In the genomic region with DNA sequence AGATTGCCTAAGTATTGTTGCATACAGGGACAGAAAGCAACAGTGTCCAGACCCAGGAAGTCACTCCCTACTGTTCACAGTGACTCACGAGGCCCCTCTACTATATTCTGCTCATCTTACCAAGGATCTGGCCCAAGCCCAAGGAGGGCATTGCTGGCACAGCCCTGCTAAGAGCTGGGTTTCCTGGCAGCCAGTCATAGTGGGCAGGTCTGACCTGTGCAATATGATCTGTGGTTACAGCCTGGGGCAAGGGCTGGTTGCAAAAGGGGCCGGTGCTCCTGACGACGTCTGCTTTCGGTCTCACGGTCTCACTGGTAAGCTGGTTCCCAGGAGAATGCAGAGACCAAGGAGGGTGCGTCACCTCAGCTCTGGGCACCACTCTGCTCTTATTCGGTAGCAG, we compare ENCODE assay signal across 9 mouse cellular contexts. TPM values are rescaled to one million over a fixed set of nuclear protein-coding genes. Genes with fewer than 3 reads are reported as not detected.
DNase-seq lines count a peak whose midpoint lies in the region; ATAC-seq and TF ChIP-seq lines count a peak whose summit lies in the region.
"Had no signal": no experiment of that assay in that cellular context is flagged by ENCODE, and none has a peak within 500 bp of the region (broad histone marks: within the 10 kb centered on the region; RNA-seq: fewer than 3 reads in every experiment).

No protein-coding gene starts in this region.

- TF ChIP-seq CTCF in brain, embryonic 14.5 days (IDR thresholded peaks at IDR 0.05; ENCODE audit: borderline replicate concordance, extremely low read depth, insufficient read depth, insufficient read length): no peak
- no peak for TF ChIP-seq CTCF in liver, postnatal 0 days (IDR thresholded peaks at IDR 0.05; ENCODE audit: low read depth)

- ATAC-seq in liver, postnatal 0 days: peak; percentile 57; the same call in 1 of the 2 replicates
- ATAC-seq in stomach, embryonic 16.5 days (ENCODE audit: insufficient read depth, low FRiP score): peak; percentile 88

- H3K36me3 ChIP-seq in liver, postnatal 0 days (replicated peaks; ENCODE audit: insufficient read depth, low read length): no peaks in the 10 kb centered on the region
- H3K36me3 ChIP-seq in stomach, embryonic 16.5 days (ENCODE audit: control insufficient read depth, insufficient read depth, low read length): no peaks in the 10 kb centered on the region
- H3K36me3 ChIP-seq: midbrain, embryonic 12.5 days had no signal

- TF ChIP-seq EP300 in liver, postnatal 0 days (IDR thresholded peaks at IDR 0.05; ENCODE audit: low read depth): no peak

- H3K4me3 ChIP-seq in liver, postnatal 0 days (ENCODE audit: low read depth, low read length): no peak overlapping the region
- H3K4me3 ChIP-seq in stomach, embryonic 16.5 days (replicated peaks; ENCODE audit: low read length): no peak overlapping the region
- H3K4me3 ChIP-seq: midbrain, embryonic 12.5 days had no signal

- no peak overlapping the region for H3K9ac ChIP-seq in liver, postnatal 0 days (replicated peaks)
- H3K9ac ChIP-seq in stomach, embryonic 16.5 days (ENCODE audit: low read length): no peak overlapping the region
- H3K9ac ChIP-seq: midbrain, embryonic 12.5 days had no signal

- no peaks in the 10 kb centered on the region for H3K4me1 ChIP-seq in liver, postnatal 0 days (ENCODE audit: insufficient read depth)
- H3K4me1 ChIP-seq in stomach, embryonic 16.5 days (ENCODE audit: control insufficient read depth, insufficient read depth, low read length): 0 out of 2 replicates have a peak, but pooled peaks cover 2% of the 10 kb centered on the region
- H3K4me1 ChIP-seq: midbrain, embryonic 12.5 days had no signal

- H3K4me2 ChIP-seq in liver, postnatal 0 days (ENCODE audit: low read depth, low read length): peak overlapping the region; percentile 35
- H3K4me2 ChIP-seq in stomach, embryonic 16.5 days (ENCODE audit: low read depth, low read length): peak overlapping the region; percentile 10
- H3K4me2 ChIP-seq: midbrain, embryonic 12.5 days had no signal

- no peaks in the 10 kb centered on the region for H3K9me3 ChIP-seq in liver, postnatal 0 days (ENCODE audit: low read length)
- no peaks in the 10 kb centered on the region for H3K9me3 ChIP-seq in stomach, embryonic 16.5 days (replicated peaks; ENCODE audit: control insufficient read depth, low read length)
- H3K9me3 ChIP-seq: midbrain, embryonic 12.5 days had no signal

- intact Hi-C loops in left cerebral cortex, postnatal 4 days (cut with DNase I): no loop called here
- intact Hi-C loops in left cerebral cortex, postnatal 10 days (cut with DNase I): no loop called here
- intact Hi-C loops in heart, postnatal 14 days (cut with DNase I): no loop called here

- H3K27me3 ChIP-seq in liver, postnatal 0 days (ENCODE audit: insufficient read depth, low read length): no peaks in the 10 kb centered on the region
- no peaks in the 10 kb centered on the region for H3K27me3 ChIP-seq in stomach, embryonic 16.5 days (ENCODE audit: control insufficient read depth, insufficient read depth, low read length)

- DNase-seq in left cerebral cortex, postnatal 4 days: peak; percentile 74
- DNase-seq in left cerebral cortex, postnatal 10 days (ENCODE audit: extremely low spot score in 1 of 2, low spot score in 2 of 2): no peak
- peak; percentile 67 for DNase-seq in brain, embryonic 14.5 days (ENCODE audit: low read depth)
- DNase-seq in heart, postnatal 14 days: peak; percentile 33 to 54
- peak; percentile 60 for DNase-seq in liver, postnatal 0 days
- no peak for DNase-seq in layer of hippocampus, postnatal 25 days (ENCODE audit: extremely low spot score in 1 of 2, low spot score in 1 of 2)
- no peak for DNase-seq in embryo, embryonic 10.5 days (ENCODE audit: low spot score)

- TF ChIP-seq POLR2A in brain, embryonic 14.5 days (IDR thresholded peaks at IDR 0.05; ENCODE audit: borderline replicate concordance, extremely low read depth, insufficient read depth, insufficient read length, poor library complexity, severe bottlenecking): no peak

- WGBS in liver, postnatal 0 days (ENCODE audit: insufficient replicate concordance): 12% methylated on average over 8 of the region's 8 CpGs
- 22% methylated on average over 8 of the region's 8 CpGs for WGBS in stomach, embryonic 16.5 days

- H3K27ac ChIP-seq in liver, postnatal 0 days (ENCODE audit: low read depth): peak overlapping the region; percentile 55
- peak overlapping the region; percentile 46; the same call in 1 of the 2 replicates for H3K27ac ChIP-seq in stomach, embryonic 16.5 days (ENCODE audit: low read length)
- H3K27ac ChIP-seq: midbrain, embryonic 12.5 days had no signal

RNA-seq across cellular contexts. Expression of gene Rhov, which starts 8.1 kb away (rescaled TPM):
- total RNA-seq in left cerebral cortex, postnatal 4 days (2021): 10 to 100 TPM; 20.4 to 23.9 TPM
- total RNA-seq in left cerebral cortex, postnatal 10 days (2021): 10 to 100 TPM; 14.3 to 16.3 TPM
- polyA plus RNA-seq in brain, embryonic 14.5 days (2012; rRNA removed): 9.1 and 13.5 TPM in 2 replicates
- total RNA-seq in heart, postnatal 14 days (2021): not detected
- polyA plus RNA-seq in liver, postnatal 0 days (2015; fragmentation: Nextera tagmentation; extraction: Ambion mirVana): not detected in 2 replicates
- polyA plus RNA-seq in stomach, embryonic 16.5 days (2015; fragmentation: Nextera tagmentation; extraction: Ambion mirVana): 30.2 and 34.5 TPM in 2 replicates
- 1 to 10 TPM; 6.3 to 6.9 TPM for total RNA-seq in layer of hippocampus, postnatal 25 days (2021)

RNA-seq across cellular contexts. Expression of gene Vps18, which starts 25.6 kb away (rescaled TPM):
- 10 to 100 TPM; 29.3 to 31.3 TPM for total RNA-seq in left cerebral cortex, postnatal 4 days (2021)
- 10 to 100 TPM; 33.7 to 33.8 TPM for total RNA-seq in left cerebral cortex, postnatal 10 days (2021)
- 26.0 and 28.6 TPM in 2 replicates for polyA plus RNA-seq in brain, embryonic 14.5 days (2012; rRNA removed)
- 10 to 100 TPM; 12.8 to 13.3 TPM for total RNA-seq in heart, postnatal 14 days (2021)
- polyA plus RNA-seq in liver, postnatal 0 days (2015; fragmentation: Nextera tagmentation; extraction: Ambion mirVana): 4.7 TPM in 2 replicates
- polyA plus RNA-seq in stomach, embryonic 16.5 days (2015; fragmentation: Nextera tagmentation; extraction: Ambion mirVana): 17.5 and 19.8 TPM in 2 replicates
- total RNA-seq in layer of hippocampus, postnatal 25 days (2021): 10 to 100 TPM; 37.5 to 43.9 TPM

RNA-seq across cellular contexts. Expression of gene Spint1, which starts 25.8 kb away (rescaled TPM):
- total RNA-seq in left cerebral cortex, postnatal 4 days (2021): under 1 TPM; 0.26 to 0.83 TPM
- 1 to 10 TPM in 1 of 2 experiments, under 1 TPM in 1; 0.28 to 1.4 TPM for total RNA-seq in left cerebral cortex, postnatal 10 days (2021)
- polyA plus RNA-seq in brain, embryonic 14.5 days (2012; rRNA removed): 1.5 and 1.6 TPM in 2 replicates
- under 1 TPM; 0.17 to 0.26 TPM for total RNA-seq in heart, postnatal 14 days (2021)
- polyA plus RNA-seq in liver, postnatal 0 days (2015; fragmentation: Nextera tagmentation; extraction: Ambion mirVana): 0.44 and 0.60 TPM in 2 replicates
- polyA plus RNA-seq in stomach, embryonic 16.5 days (2015; fragmentation: Nextera tagmentation; extraction: Ambion mirVana): 78.6 and 95.9 TPM in 2 replicates
- 1 to 10 TPM in 1 of 2 experiments, under 1 TPM in 1; 0.92 to 1.9 TPM for total RNA-seq in layer of hippocampus, postnatal 25 days (2021)

RNA-seq across cellular contexts. Expression of gene Ppp1r14d, which starts 33.3 kb away (rescaled TPM):
- total RNA-seq in left cerebral cortex, postnatal 4 days (2021): not detected
- not detected for total RNA-seq in left cerebral cortex, postnatal 10 days (2021)
- not detected in 2 replicates for polyA plus RNA-seq in brain, embryonic 14.5 days (2012; rRNA removed)
- not detected for total RNA-seq in heart, postnatal 14 days (2021)
- not detected in 2 replicates for polyA plus RNA-seq in liver, postnatal 0 days (2015; fragmentation: Nextera tagmentation; extraction: Ambion mirVana)
- 3.4 TPM in 2 replicates for polyA plus RNA-seq in stomach, embryonic 16.5 days (2015; fragmentation: Nextera tagmentation; extraction: Ambion mirVana)
- not detected for total RNA-seq in layer of hippocampus, postnatal 25 days (2021)
- polyA plus RNA-seq: midbrain, embryonic 12.5 days had no signal

RNA-seq across cellular contexts. Expression of gene Dnajc17, which starts 54.4 kb away (rescaled TPM):
- 10 to 100 TPM; 25.0 to 25.1 TPM for total RNA-seq in left cerebral cortex, postnatal 4 days (2021)
- total RNA-seq in left cerebral cortex, postnatal 10 days (2021): 10 to 100 TPM; 18.0 to 19.1 TPM
- 25.7 and 32.4 TPM in 2 replicates for polyA plus RNA-seq in brain, embryonic 14.5 days (2012; rRNA removed)
- 10 to 100 TPM in 1 of 2 experiments, 1 to 10 TPM in 1; 9.3 to 10.0 TPM for total RNA-seq in heart, postnatal 14 days (2021)
- 4.3 and 4.6 TPM in 2 replicates for polyA plus RNA-seq in liver, postnatal 0 days (2015; fragmentation: Nextera tagmentation; extraction: Ambion mirVana)
- polyA plus RNA-seq in stomach, embryonic 16.5 days (2015; fragmentation: Nextera tagmentation; extraction: Ambion mirVana): 13.8 and 16.7 TPM in 2 replicates
- 10 to 100 TPM; 15.8 to 19.7 TPM for total RNA-seq in layer of hippocampus, postnatal 25 days (2021)

Comparison
In these comparisons a context has a peak if more than half of its experiments do, and no peak if none do; other contexts are left out.
1. DNase-seq: peak in left cerebral cortex, postnatal 4 days (single experiment), brain, embryonic 14.5 days (single experiment), heart, postnatal 14 days (2 of 2) and liver, postnatal 0 days (single experiment); none in left cerebral cortex, postnatal 10 days (0 of 2), layer of hippocampus, postnatal 25 days (0 of 2) and embryo, embryonic 10.5 days (single experiment).
2. RNA of gene Rhov, which starts 8.1 kb away (total RNA-seq): 20.4 to 23.9 TPM in left cerebral cortex, postnatal 4 days, 14.3 to 16.3 TPM in left cerebral cortex, postnatal 10 days and 6.3 to 6.9 TPM in layer of hippocampus, postnatal 25 days; not detected in heart, postnatal 14 days; every median in the first group is over 4 times any median in the second.